Mouse (Mus musculus) spleen, postnatal 36 days (tissue): ENCODE data around the gene Foxd2.

ENCODE experiments used
- DNase-seq, 2 experiments: peaks; one replicate each; pipeline ENCODE4 v3.0.0; 2022; ENCODE audit warnings: low spot score in 2 of 2, mixed read lengths in 1 of 2

Gene Foxd2

GRCm38 (mm10) chr4:114912705-114913593, 4.3 kb upstream of the Foxd2 start:
- no peak for DNase-seq

- DNase-seq = peak; percentile 11 to 25
These were observed 1.2 kb upstream of the Foxd2 start for GRCm38 (mm10) chr4:114909602-114910484.

- peak; percentile 35 to 38 for DNase-seq
These were observed 483 bp downstream of the Foxd2 start for GRCm38 (mm10) chr4:114907951-114908828.

GRCm38 (mm10) chr4:114907056-114907917, 1.4 kb downstream of the Foxd2 start:
- DNase-seq = no peak

- no peak for DNase-seq
These were observed 2.5 kb downstream of the Foxd2 start for GRCm38 (mm10) chr4:114905969-114906680.

- no peak for DNase-seq
These were observed 3.2 kb downstream of the Foxd2 start for GRCm38 (mm10) chr4:114905501-114905900.

- DNase-seq = no peak
These were observed 5.3 kb downstream of the Foxd2 start for GRCm38 (mm10) chr4:114903422-114903782.

- no peak for DNase-seq
These were observed 5.8 kb downstream of the Foxd2 start for GRCm38 (mm10) chr4:114902641-114903421.

- DNase-seq = no peak
These were observed 6.9 kb downstream of the Foxd2 start for GRCm38 (mm10) chr4:114901643-114902351.

- no peak for DNase-seq
These were observed 7.6 kb downstream of the Foxd2 start for GRCm38 (mm10) chr4:114900866-114901642.

GRCm38 (mm10) chr4:114899885-114900284, 8.8 kb downstream of the Foxd2 start:
- no peak for DNase-seq

GRCm38 (mm10) chr4:114897853-114898252, 10.8 kb downstream of the Foxd2 start:
- DNase-seq = no peak

GRCm38 (mm10) chr4:114882232-114882631, 26.4 kb downstream of the Foxd2 start:
- no peak for DNase-seq

- no peak for DNase-seq
These were observed 32.2 kb downstream of the Foxd2 start for GRCm38 (mm10) chr4:114876441-114876972.

GRCm38 (mm10) chr4:114869765-114870490, 38.7 kb downstream of the Foxd2 start:
- no peak for DNase-seq

- no peak for DNase-seq
These were observed 45.5 kb downstream of the Foxd2 start for GRCm38 (mm10) chr4:114863166-114863565.

- no peak for DNase-seq
These were observed 50.2 kb downstream of the Foxd2 start for GRCm38 (mm10) chr4:114858426-114858825.
